Mouse (Mus musculus): Measurements from ENCODE around the gene Macrod2.
A peak's percentile ranks its signal among the peaks of the same experiment; 100 is the strongest.

The Macrod2 gene

DNA sequence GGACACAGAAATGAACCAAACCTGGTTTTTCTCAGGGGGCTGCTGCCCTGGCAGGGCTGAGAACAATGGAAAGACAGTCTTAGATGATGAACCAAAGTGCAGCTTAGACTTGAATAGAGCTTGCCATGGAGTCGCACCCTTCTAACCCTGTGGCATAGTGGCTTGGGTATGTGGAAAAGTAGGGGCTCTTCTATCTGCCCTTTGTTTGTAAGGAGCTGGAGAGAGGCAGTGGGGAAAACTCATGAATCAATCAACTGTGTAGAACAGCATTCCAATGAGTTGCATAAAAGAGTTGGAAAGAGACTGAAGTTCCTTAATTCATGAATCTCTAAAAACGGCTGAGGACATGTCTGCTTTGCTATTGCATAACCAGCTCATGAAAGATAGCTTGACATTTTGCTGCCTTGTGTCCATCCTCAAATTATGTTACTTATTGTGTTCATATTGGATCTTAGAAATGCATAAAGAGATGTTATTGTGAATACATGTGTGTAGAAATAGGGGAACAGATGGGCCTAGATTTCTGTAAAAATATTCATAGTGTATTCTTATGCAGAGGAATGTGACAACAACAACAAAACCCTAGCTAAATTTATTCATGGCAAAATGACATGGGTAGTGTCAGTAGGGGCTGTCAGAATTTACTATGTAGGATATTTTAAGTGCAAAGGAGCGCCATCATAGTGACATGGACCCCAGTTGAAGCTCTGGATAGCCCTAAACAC, 197.6 kb downstream of the Macrod2 start:
- no peak for DNase-seq

DNA sequence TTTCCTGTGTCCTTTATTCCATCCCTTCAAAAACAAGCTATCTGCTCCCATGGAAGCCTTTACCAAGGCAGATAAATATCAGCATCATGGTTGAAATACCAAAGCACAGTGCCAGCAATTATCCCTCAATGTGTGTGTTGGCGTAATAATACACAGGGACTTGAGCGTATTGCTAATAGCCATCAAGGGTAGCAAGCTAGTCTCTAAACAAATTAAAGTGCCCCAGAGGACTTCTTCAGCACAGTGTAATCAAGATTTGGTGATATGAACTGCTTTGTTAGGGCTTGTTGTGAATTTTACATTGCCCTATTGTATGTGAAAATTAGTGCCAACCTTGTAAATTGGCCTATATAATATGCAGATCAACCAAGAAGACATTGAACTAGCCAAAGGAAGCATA, 201.8 kb downstream of the Macrod2 start:
- DNase-seq, result no peak

DNA sequence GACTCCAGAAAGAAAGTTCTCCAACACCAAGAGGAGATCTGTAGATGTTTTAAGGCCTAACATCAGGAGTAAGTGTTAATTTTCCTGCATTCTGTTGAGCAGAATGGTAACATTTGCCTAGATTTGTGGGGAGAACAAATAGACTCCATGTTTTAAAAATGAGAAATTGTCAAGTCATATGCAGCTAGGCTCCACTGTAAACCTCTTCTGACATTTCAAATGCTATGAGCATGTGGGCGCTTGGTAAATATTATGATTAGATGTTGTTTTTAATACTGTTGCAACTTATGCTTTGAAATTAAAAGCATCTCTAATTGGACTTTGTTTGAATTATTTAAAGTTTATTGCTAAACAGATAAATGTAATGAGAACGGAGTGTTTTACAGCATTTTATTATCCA, 220.3 kb downstream of the Macrod2 start:
- DNase-seq, result no peak

DNA sequence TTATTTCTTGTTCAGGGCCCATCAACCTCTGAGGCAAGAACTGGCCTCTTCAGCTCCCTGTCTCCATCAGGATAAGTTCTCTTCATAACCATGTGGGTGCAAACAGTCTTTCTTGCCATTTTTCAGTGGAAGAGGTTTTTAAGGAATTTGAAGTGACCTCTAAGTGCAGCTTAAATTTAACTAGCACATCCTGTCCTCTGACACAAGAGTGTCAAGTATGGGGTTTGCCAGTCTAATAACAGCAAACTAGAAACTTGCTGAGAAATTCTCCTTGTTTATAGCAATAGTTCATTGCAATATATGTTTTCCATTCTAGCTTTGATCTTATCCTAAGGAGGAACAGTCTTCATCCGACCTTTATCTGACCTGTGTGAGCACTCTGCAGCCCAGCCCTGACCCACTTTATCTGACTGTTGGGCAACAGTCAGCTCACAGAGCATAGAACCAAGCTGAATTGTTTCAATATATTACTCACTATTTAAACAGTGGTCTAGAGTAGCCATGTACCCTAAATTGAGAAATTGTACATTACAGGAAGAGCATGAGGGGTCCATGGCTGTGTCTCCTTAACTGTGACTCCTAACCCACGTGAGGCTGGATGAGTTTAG, 226.7 kb downstream of the Macrod2 start:
- DNase-seq, result no peak

DNA sequence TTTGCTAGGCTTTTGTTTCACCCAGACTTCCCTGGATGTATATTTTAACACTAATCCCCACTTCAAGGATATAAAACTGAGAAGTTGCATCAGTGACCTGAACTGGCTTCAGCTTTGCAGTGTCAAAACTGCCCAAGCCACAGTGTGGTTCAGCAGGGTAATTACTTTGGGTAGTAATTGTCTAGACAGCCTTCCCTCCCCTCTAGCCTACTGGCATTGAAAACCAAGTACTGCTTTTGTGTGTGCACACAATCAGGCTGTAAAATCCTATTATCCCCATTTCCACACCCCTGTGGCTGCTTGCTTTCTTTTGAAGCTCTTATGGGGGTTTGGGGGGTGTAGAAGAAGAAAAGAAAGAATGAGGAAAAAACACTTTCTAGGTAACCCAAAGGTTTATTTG, 258.4 kb downstream of the Macrod2 start:
- DNase-seq, result no peak

DNA sequence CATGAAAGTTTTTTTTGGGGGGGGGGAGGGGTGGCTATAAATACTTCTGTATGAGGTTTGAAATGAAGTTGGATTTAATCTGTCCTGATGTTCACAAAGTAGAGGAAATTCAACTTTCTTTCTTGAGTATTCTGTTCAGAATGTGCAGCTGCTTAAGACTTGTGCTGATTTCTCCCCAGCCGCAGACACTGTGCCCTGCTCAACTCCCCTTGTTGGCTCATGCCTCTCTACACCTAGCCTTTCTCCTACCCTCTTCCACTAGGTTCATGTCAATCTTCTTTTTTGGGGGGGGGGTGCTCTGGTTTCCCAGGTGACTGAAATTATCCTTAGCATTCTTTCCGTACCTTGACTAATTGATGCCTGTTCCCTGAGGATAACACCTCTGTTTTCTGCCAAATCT, 258.9 kb downstream of the Macrod2 start:
- DNase-seq, result no peak

DNA sequence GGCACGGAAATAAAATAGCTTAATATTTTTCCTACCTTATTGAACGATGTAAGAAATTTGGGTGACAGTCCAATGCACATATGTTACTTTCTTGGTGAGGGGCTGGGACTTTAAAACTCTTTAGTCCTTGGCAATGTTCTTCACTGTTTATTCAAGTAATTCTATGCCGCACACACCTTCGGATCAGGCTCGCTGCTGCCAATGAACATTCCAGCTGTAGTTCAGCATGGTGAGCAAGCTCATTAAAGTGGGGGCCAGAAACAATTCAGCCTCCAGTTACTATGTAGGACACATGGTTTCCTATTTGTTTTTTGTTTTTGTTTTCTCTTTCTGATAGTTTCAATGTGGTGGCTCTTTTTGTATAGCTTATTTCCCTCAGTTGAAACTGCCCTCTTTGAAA, 267.6 kb downstream of the Macrod2 start:
- no peak for DNase-seq

DNA sequence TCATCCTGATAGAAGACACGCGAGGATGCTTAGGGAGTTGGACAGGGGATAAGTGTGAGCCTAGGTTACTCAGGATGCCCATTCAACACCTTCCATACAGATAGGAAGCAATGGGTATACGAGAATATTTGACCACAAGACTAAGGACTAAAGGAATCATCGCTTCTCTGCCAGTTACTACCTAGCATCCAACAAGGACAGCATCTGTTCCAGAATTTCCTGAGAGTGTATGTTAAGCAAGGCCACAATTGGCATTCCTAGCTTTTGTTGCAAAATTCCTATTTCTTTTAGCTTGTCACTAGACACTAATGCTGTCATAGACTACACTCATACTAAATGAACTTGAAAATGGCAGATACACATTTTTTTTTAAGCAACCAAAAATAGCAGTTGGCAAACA, 269.3 kb downstream of the Macrod2 start:
- no peak for DNase-seq

DNA sequence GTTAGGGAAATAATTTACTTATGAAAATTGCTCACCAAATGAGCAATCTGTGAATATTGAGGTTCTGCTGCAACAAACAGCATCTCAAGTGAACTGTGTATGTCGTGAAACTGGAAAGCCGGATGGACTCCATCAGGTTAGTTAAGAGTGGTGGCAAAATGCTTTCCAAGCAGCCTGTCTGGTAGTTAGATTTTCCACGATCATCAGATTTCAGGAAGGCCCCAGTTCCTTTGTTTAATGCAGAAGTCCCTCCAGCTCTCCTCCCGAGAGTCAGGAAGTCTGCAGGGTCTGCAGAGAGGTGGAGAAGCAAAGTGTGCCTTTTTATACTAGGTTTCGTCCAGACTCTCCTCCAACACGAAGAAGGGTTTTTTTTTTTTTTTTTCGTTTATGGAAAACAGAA, 271.7 kb downstream of the Macrod2 start:
- no peak for DNase-seq

DNA sequence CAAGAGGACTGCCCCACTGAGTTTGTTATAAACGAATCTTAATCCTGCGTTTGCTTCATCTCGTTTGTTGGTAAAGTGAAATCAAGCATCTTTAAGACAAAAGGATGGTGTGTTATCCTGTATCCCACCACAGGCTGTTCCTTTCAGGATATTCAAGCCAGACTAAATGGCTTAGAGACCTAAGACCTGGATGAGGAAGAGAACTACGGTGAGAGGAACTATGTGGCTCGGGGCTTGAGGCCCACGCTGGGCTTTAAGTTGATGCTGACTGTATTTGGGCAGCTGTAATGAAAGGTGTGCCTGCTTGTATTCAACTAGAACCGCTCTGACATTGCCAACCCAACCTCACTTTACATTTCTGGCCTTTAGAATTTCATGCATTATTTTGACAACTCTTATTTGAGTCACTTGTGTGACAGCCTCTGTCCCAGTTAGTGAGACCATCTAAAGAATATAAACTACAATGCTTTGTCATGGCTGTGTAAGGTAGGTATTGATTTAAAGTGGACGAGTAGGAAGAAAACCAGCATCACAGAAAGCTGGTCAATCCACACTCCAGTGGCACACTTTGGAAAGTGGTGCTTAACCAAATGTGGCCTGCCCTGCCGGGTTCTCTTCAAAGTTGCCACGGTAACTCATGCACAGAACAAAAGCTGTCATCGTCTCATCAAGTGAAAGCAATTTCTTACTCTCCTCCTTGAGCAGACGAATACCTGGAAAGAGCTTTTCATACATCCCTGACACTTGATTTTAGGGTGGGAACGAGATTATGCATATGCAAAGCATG, 272.3 kb downstream of the Macrod2 start:
- DNase-seq, result no peak

DNA sequence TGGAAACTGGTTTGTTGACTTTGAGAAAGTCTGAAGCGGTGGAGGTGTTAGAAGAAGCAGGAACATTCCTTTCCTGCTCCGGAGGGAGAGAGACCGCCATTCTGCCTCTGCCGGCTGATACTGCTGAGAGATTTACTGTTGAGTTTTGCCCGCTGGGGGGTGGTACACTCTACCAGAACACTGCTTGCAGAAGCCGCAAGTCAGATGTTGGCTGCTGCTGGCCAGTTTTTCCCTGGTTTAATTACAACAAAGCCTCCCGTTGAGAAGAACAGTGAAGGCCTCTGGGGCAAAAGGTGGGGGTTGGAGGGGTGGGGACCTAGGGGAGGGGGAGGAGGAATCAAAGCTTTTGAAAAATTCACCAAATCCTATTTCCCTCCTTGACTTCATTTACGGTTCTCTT, 273.2 kb downstream of the Macrod2 start:
- DNase-seq, result peak; percentile 75

DNA sequence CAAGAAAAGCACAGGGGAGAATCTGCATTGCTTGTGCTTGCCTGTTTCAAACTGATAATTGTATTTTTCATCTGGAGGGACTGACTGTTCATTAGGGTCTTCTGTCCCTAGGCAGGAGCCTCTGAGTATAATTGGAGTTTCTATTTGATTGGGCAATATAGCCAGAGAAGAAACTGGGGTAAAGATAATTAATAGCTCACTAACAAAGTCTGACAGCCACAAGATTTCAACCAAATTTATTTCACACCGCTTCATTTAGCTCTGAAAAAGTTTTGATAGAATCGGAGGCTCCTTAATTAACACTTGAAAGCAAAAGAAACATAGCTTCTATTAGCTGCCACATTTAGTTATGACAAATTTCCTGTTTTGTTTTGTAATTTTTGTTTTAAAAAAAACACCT, 274.0 kb downstream of the Macrod2 start:
- DNase-seq, result no peak

DNA sequence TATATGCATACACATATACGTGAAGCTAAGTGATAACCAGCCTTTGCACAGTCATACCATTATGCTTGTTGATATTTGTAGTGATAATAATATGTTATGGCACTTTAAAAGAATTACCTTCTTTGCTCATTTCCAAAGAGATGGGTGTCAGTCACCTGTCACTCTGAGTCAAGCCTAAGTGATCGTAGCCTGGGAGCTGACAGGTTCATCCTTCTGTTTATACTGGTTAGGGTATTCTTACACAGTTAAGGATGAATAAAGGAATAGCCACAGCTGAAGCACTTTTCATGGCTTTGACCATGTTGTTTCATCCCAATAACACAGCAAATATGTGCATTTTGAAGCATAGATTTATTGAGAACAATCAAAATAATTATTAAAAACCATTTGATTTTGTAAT, 274.7 kb downstream of the Macrod2 start:
- no peak for DNase-seq

DNA sequence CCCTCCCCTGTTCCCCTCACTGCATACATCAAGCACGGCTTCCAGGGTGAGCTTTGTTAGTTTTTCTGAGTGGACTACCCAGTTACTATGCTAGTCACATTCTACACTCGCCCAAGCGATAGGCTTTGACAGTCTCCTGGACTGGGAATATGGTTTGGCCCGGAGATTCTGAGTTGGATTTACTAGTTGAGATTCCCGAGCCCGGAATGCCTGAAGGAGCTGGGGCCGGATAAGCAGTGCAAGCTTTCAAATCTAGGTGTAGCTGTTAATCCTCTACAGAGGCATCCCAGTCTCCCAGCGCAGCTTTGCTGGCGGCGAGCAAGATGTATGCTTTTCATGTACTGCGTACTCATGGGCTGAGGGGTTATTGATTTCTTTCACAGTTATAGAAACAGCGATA, 275.3 kb downstream of the Macrod2 start:
- DNase-seq, result peak; percentile 39

DNA sequence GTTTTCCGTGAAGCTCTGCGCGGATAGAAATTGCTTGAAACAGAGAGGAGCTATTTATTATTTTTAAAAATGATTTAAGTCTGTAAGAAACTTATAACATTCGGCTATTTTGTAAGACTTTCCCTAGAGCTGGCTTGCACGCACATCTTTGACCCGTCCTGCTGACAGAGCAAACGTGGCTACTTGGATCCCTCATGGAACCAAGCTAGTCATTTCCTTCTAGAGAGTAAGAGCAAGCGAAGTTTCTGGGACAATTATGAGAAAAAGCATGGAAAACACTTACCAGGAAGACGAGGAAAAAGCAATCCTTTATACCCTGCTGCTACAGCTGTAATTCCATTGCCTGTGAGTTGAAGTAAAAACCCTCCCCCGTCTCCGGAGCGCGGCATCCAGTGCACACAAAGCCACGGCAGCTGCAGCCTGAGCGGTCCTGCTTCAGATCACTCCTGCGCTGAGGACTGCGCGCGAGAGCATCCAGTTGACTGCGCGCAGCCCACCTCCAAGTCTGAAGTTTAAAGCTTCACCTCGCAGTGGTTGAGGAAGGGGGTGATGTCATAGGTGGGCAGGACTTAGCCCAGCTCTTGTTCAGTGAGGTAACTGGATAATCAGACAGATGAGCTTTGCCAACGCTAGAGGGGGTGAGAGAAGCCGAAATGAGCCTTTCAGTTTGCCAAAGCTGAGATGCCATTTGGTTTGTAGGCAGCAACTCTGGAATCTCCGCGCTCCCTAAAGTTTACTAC, 276.0 kb downstream of the Macrod2 start, which contains the start of gene Flrt3:
Gene Flrt3, minus strand, starts transcription at position 507 of the 740 bp plus-strand sequence.
- DNase-seq, result peak; percentile 82

DNA sequence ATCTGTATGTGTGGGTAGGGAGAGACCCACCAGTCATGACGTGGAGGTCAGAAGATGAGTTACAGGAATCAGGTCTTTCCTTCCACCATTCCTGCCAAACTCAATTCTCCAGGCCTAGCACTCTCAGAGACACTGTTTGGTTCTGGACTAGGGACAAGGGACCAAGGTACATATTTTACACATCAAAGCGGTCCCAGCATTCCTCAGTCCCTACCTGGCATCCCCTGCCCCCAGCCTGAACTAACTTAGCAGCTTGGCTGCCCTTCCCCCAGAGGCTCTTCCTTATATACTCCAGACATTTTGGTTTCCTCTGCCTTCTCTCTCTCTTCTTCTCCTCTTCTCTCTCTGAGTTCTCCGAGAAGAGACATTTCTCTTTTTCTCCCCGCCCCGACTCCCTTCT, 278.4 kb downstream of the Macrod2 start:
- no peak for DNase-seq

DNA sequence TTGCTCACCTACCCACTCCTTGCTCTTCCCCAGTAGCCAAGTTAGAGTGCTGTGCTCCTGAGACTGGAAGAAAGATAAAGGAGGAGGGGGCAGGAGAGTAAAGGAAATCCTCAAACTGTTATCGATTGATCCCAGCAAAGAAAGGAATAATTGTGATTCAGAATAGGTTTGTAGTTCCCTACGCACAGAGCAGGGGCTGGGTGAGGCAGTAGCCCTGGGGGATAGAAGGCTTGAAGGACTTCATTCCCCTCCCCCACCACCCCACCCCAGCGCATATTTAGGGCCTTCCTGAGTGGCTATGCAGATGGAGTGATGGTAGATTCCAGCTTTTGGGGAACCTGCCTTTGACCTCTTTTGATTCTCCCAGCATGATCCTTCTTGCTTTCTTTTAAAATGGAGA, 281.6 kb downstream of the Macrod2 start:
- DNase-seq, result no peak

DNA sequence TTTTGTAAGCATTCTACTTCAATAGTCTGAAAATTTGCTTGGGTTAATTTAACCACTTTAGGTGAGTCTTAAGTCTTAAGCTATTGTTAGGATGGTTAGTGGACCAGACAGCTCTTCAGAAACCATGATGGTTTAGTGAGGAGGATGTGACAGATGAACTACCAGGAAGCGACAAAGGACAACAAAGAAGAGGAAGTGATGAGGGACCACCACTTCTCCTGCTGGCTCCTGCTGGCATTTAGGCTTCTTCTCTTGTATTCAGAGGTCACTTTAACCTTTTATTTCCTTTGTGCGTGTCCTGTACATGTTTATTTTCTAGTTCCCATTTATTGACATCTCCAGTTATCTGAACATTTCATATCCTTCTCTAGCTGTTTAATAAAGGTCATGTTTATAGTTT, 295.8 kb downstream of the Macrod2 start:
- DNase-seq, result no peak

DNA sequence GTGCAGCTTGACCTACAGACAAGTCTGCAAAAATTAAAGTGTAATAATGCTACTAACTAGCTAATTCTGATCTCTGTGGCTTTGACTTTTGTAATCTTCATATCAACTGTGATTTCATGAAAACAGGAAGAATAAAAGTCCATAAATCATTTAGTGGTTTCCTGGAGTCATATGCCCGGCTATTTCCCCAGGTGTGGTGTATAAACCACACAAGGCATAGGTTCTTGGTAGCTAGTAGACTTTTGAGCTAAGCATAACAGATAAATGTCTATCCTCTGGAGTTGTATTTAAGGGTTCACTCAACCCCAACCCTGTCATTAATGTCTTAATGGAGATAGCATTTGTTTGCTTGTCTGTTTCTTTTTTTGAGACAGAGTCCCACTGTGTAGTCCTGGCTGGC, 296.3 kb downstream of the Macrod2 start:
- DNase-seq, result no peak

DNA sequence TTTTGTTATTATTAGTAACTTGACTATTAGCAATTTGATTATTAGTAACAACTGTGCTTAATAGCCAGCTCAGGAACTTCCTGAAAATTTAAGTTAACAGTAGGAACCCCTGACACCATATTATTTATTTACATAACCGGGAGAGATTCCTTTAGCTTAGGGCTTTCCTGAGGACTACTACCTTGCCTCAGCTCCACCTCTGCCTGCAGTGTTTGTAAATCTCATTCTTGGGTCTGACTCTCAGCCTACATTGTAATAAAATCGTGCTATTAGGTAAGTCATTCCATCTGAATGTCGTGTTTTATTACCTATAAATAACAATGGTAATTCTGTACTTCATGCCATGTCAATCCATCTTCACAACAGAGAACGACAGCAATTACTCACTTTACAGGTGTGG, 297.4 kb downstream of the Macrod2 start:
- no peak for DNase-seq

DNA sequence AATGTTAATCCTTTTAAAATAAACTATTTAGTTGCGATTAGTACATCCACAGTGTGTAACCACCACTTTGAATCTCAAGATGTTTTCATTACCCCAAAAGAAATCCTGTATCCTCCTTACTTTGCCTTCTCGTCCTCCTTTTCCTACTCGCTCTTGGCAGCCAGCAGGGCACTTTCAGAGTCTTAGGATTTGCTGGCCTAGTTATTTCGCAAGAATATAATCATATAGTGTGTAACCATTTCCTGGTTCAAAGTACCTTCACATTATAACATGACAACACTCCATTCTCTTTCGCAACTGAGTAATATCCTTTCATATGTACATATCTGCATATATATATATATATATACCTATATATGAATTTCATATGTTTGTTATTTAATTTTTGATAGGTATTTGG, 298.7 kb downstream of the Macrod2 start:
- DNase-seq, result no peak

DNA sequence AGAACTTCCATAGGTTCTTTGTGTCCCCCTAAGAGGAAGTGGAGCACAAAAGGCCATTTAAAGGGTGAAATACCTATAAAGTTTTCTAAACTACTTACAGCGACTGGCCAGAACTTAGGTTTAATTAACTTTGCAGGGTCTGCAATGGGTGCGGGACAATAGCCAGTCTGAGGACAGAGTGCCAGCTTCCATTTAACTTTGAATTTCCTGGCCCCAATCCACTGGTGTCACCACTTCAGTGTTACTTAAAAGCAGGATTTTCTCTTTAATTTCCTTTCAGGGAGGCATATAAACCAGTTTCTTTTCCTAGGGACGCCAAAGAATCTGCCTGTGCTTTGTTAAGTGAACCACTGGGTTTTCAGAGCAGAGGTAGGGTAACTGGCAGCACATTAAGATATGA, 303.5 kb downstream of the Macrod2 start:
- DNase-seq, result no peak

DNA sequence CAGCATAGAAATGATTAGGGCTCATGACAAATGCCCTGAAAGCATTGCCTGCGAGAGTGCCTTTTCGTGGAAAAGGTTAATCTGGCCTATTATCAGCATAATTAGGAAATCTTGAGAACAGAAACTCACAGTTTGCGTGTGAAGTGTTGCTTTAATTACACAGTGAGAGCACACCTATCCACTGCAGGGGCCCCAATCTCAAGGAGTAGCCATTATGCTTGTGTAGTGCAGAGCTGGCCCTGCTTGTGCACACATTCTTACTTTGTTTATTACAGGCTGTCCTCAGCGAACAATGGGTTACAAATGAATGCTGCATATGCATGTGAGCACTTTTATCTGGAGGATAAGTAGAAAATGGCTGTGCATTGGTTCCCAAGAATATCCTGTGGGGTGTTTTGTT, 308.3 kb downstream of the Macrod2 start:
- DNase-seq, result no peak
